In genomic region chr3:106787972-106788371, GRCm38 (mm10) we compare ENCODE assay signal across 13 mouse cellular contexts. TPM values are rescaled to one million over a fixed set of nuclear protein-coding genes. Genes with fewer than 3 reads are reported as not detected.
A peak's percentile ranks its signal among the peaks of the same experiment; 100 is the strongest.
DNase-seq lines count a peak whose midpoint lies in the region; ATAC-seq and TF ChIP-seq lines count a peak whose summit lies in the region.
"Had no signal": no experiment of that assay in that cellular context is flagged by ENCODE, and none has a peak within 500 bp of the region (broad histone marks: within the 10 kb centered on the region; RNA-seq: fewer than 3 reads in every experiment).

No protein-coding gene starts in this region.

- 0 out of 2 replicates have a peak overlapping the region, but pooled peaks have one; percentile 46 for H3K27ac ChIP-seq in heart, embryonic 11.5 days (ENCODE audit: low read depth, low read length)
- peak overlapping the region; percentile 96 for H3K27ac ChIP-seq in thymus, adult 2 months (ENCODE audit: control insufficient read depth, insufficient read depth, low read length)
- H3K27ac ChIP-seq in liver, embryonic 15.5 days (replicated peaks): peak overlapping the region; percentile 24; the same call in 1 of the 2 replicates
- H3K27ac ChIP-seq in midbrain, embryonic 16.5 days (ENCODE audit: low read length): no peak overlapping the region
- H3K27ac ChIP-seq: hindbrain, embryonic 10.5 days; limb, embryonic 15.5 days had no signal

- no peaks in the 10 kb centered on the region for H3K36me3 ChIP-seq in heart, embryonic 11.5 days (ENCODE audit: control insufficient read depth, insufficient read depth, low read length)
- H3K36me3 ChIP-seq in thymus, adult 2 months (ENCODE audit: control insufficient read depth, insufficient read depth, low read length): no peaks in the 10 kb centered on the region
- no peaks in the 10 kb centered on the region for H3K36me3 ChIP-seq in liver, embryonic 15.5 days (replicated peaks)
- peaks cover 2% of the 10 kb centered on the region; the same call in 1 of the 2 replicates for H3K36me3 ChIP-seq in splenic B cell, adult 2 months (ENCODE audit: control insufficient read depth, insufficient read depth, low read length, poor library complexity, severe bottlenecking)
- no peaks in the 10 kb centered on the region for H3K36me3 ChIP-seq in midbrain, embryonic 16.5 days (ENCODE audit: control insufficient read depth, insufficient read depth, low read length)
- H3K36me3 ChIP-seq: hindbrain, embryonic 10.5 days; limb, embryonic 15.5 days had no signal

- ATAC-seq in heart, embryonic 11.5 days (replicated peaks; ENCODE audit: insufficient number of reproducible peaks, low FRiP score, low TSS enrichment): no peak
- peak; percentile 57; the same call in 1 of the 2 replicates for ATAC-seq in liver, embryonic 15.5 days (ENCODE audit: insufficient read depth)
- no peak for ATAC-seq in midbrain, embryonic 16.5 days

- H3K27me3 ChIP-seq in heart, embryonic 11.5 days (ENCODE audit: control insufficient read depth, insufficient read depth, low read length): no peaks in the 10 kb centered on the region
- H3K27me3 ChIP-seq in thymus, adult 2 months (ENCODE audit: control insufficient read depth, insufficient read depth, low read length): no peaks in the 10 kb centered on the region
- no peaks in the 10 kb centered on the region for H3K27me3 ChIP-seq in liver, embryonic 15.5 days
- H3K27me3 ChIP-seq in splenic B cell, adult 2 months (ENCODE audit: control insufficient read depth, insufficient read depth, low read length, poor library complexity, severe bottlenecking): no peaks in the 10 kb centered on the region
- H3K27me3 ChIP-seq in midbrain, embryonic 16.5 days (ENCODE audit: control insufficient read depth, insufficient read depth, low read depth, low read length): no peaks in the 10 kb centered on the region
- H3K27me3 ChIP-seq: limb, embryonic 15.5 days had no signal

- TF ChIP-seq CTCF in thymus, adult 2 months (IDR thresholded peaks at IDR 0.05; ENCODE audit: borderline replicate concordance, control insufficient read depth, extremely low read depth, insufficient read depth, low read length, poor library complexity): no peak

- intact Hi-C loops in heart, postnatal 10 days (cut with DNase I): no loop called here

- TF ChIP-seq POLR2A in thymus, adult 2 months (IDR thresholded peaks at IDR 0.05; ENCODE audit: control insufficient read depth, extremely low read depth, insufficient read depth, low read length, poor library complexity): no peak

- H3K4me3 ChIP-seq in heart, embryonic 11.5 days (ENCODE audit: low read depth, low read length): no peak overlapping the region
- no peak overlapping the region for H3K4me3 ChIP-seq in thymus, adult 2 months (ENCODE audit: control insufficient read depth, insufficient read depth, low read length)
- 0 out of 2 replicates have a peak overlapping the region, but pooled peaks have one; percentile 15 for H3K4me3 ChIP-seq in liver, embryonic 15.5 days (replicated peaks)
- H3K4me3 ChIP-seq in midbrain, embryonic 16.5 days (ENCODE audit: low read depth, low read length): no peak overlapping the region
- H3K4me3 ChIP-seq: hindbrain, embryonic 10.5 days; limb, embryonic 15.5 days had no signal

- DNase-seq in heart, postnatal 10 days: no peak
- peak; percentile 21 for DNase-seq in thymus, adult 2 months
- DNase-seq in thymus, postnatal 36 days: no peak
- peak; percentile 68 for DNase-seq in splenic B cell, adult 2 months (ENCODE audit: low read depth, low spot score)
- DNase-seq in adrenal gland, adult 2 months: no peak
- DNase-seq: cerebellum, postnatal 25 days had no signal

- H3K9ac ChIP-seq in heart, embryonic 11.5 days (ENCODE audit: low read depth, low read length): no peak overlapping the region
- no peak overlapping the region for H3K9ac ChIP-seq in liver, embryonic 15.5 days
- no peak overlapping the region for H3K9ac ChIP-seq in midbrain, embryonic 16.5 days (ENCODE audit: low read depth, low read length)
- H3K9ac ChIP-seq: limb, embryonic 15.5 days had no signal

- H3K9me3 ChIP-seq in heart, embryonic 11.5 days (replicated peaks; ENCODE audit: control insufficient read depth, low read length): no peaks in the 10 kb centered on the region
- no peaks in the 10 kb centered on the region for H3K9me3 ChIP-seq in liver, embryonic 15.5 days (replicated peaks)
- H3K9me3 ChIP-seq in midbrain, embryonic 16.5 days (replicated peaks; ENCODE audit: control insufficient read depth, low read length, poor library complexity, severe bottlenecking): no peaks in the 10 kb centered on the region
- H3K9me3 ChIP-seq: hindbrain, embryonic 10.5 days; limb, embryonic 15.5 days had no signal

- no peak overlapping the region for H3K4me2 ChIP-seq in heart, embryonic 11.5 days
- H3K4me2 ChIP-seq in liver, embryonic 15.5 days: no peak overlapping the region
- H3K4me2 ChIP-seq in midbrain, embryonic 16.5 days (ENCODE audit: low read length): no peak overlapping the region
- H3K4me2 ChIP-seq: limb, embryonic 15.5 days had no signal

- H3K4me1 ChIP-seq in heart, embryonic 11.5 days (ENCODE audit: control insufficient read depth, insufficient read depth, low read length): no peaks in the 10 kb centered on the region
- H3K4me1 ChIP-seq in thymus, adult 2 months (replicated peaks; ENCODE audit: control insufficient read depth, insufficient read depth, low read length): no peaks in the 10 kb centered on the region
- no peaks in the 10 kb centered on the region for H3K4me1 ChIP-seq in liver, embryonic 15.5 days (replicated peaks)
- H3K4me1 ChIP-seq in midbrain, embryonic 16.5 days (ENCODE audit: control insufficient read depth, insufficient read depth, low read length): no peaks in the 10 kb centered on the region
- H3K4me1 ChIP-seq: hindbrain, embryonic 10.5 days; limb, embryonic 15.5 days had no signal

RNA-seq across cellular contexts. Expression of gene Cd53, which starts 2.0 kb away (rescaled TPM):
- polyA plus RNA-seq in heart, embryonic 11.5 days (2014; fragmentation: Nextera tagmentation; extraction: Ambion mirVana): 2.9 and 3.1 TPM in 2 replicates
- total RNA-seq in heart, postnatal 10 days (2021): 1 to 10 TPM; 2.9 to 4.6 TPM
- 65.0 and 76.9 TPM in 2 replicates for polyA plus RNA-seq in thymus, adult 2 months (2012; rRNA removed)
- 27.1 and 29.8 TPM in 2 replicates for polyA plus RNA-seq in liver, embryonic 15.5 days (2015; fragmentation: Nextera tagmentation; extraction: Ambion mirVana)
- 10 to 100 TPM in 1 of 2 experiments, 1 to 10 TPM in 1; 8.6 to 13.3 TPM for total RNA-seq in adrenal gland, adult 2 months (2021)
- 0.57 and 0.59 TPM in 2 replicates for polyA plus RNA-seq in adrenal gland, adult 2 months (2012; rRNA removed)
- polyA plus RNA-seq in midbrain, embryonic 16.5 days (2015; fragmentation: Nextera tagmentation; extraction: Ambion mirVana): 3.3 and 5.0 TPM in 2 replicates

RNA-seq across cellular contexts. Expression of gene Olfr266, which starts 38.1 kb away (rescaled TPM):
- not detected in 2 replicates for polyA plus RNA-seq in heart, embryonic 11.5 days (2014; fragmentation: Nextera tagmentation; extraction: Ambion mirVana)
- total RNA-seq in heart, postnatal 10 days (2021): not detected
- 0.09 TPM in 1 of 2 replicates, not detected in the other for polyA plus RNA-seq in thymus, adult 2 months (2012; rRNA removed)
- not detected in 2 replicates for polyA plus RNA-seq in liver, embryonic 15.5 days (2015; fragmentation: Nextera tagmentation; extraction: Ambion mirVana)
- total RNA-seq in adrenal gland, adult 2 months (2021): not detected
- polyA plus RNA-seq in adrenal gland, adult 2 months (2012; rRNA removed): not detected in 2 replicates
- polyA plus RNA-seq in midbrain, embryonic 16.5 days (2015; fragmentation: Nextera tagmentation; extraction: Ambion mirVana): not detected in 2 replicates
- total RNA-seq: gastrocnemius, adult 18-20 months; left cerebral cortex, adult 18-20 months had no signal
- polyA plus RNA-seq: hindbrain, embryonic 10.5 days; limb, embryonic 15.5 days had no signal

Comparison
In these comparisons a context has a peak if more than half of its experiments do, and no peak if none do; other contexts are left out.
1. DNase-seq: peak in thymus, adult 2 months (single experiment) and splenic B cell, adult 2 months (single experiment); none in heart, postnatal 10 days (0 of 2), thymus, postnatal 36 days (0 of 2) and adrenal gland, adult 2 months (single experiment).